25 mouse cellular contexts compared by ENCODE assay signal in the genomic region with DNA sequence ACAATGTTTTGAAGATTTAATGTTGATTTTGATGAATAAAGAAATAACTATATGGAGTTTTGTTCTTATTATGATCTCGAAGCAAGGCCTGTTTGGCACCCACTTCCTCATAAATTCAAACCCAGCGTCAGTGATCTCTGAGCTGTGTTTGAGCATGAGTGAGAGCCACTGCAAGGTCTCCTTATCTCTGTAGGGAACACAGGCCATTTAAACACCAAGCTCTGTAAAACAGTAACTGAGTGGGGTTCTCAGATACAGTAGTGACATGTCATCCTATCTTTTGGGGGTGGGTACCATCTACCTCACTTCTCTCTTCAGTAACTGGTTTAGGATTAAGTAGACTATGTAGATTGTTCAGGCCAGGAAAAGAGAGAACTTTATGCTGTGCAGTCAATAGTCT.
"Had no signal": no experiment of that assay in that cellular context is flagged by ENCODE, and none has a peak within 500 bp of the region (broad histone marks: within the 10 kb centered on the region; RNA-seq: fewer than 3 reads in every experiment).

No protein-coding gene starts in this region.

- DNase-seq: gastrocnemius, postnatal 14 days; gastrocnemius, postnatal 36 days; heart, adult 11 months; heart, adult 2 months; heart, postnatal 14 days; heart, postnatal 36 days; kidney, adult 11 months; kidney, adult 2 months; kidney, adult 9 months; kidney, postnatal 25 days; kidney, postnatal 4 days; left cerebral cortex, postnatal 4 days; lung, adult 18-20 months had no signal

- H3K9ac ChIP-seq: heart, embryonic 13.5 days; heart, embryonic 15.5 days; hindbrain, embryonic 14.5 days; kidney, embryonic 15.5 days; limb, embryonic 13.5 days; limb, embryonic 15.5 days had no signal

- H3K9me3 ChIP-seq: heart, embryonic 13.5 days; heart, embryonic 15.5 days; kidney, embryonic 15.5 days; limb, embryonic 13.5 days; limb, embryonic 15.5 days had no signal

- H3K27ac ChIP-seq: heart, adult 2 months; heart, embryonic 13.5 days; heart, embryonic 15.5 days; hindbrain, embryonic 14.5 days; kidney, embryonic 15.5 days; kidney, postnatal 0 days; layer of hippocampus, adult 2 months; left cerebral cortex, adult 2 months; limb, embryonic 13.5 days; limb, embryonic 15.5 days had no signal

- H3K27me3 ChIP-seq: heart, embryonic 13.5 days; heart, embryonic 15.5 days; kidney, embryonic 15.5 days; limb, embryonic 13.5 days; limb, embryonic 15.5 days had no signal

- H3K4me1 ChIP-seq: heart, embryonic 13.5 days; heart, embryonic 15.5 days; kidney, embryonic 15.5 days; limb, embryonic 13.5 days; limb, embryonic 15.5 days had no signal

- ATAC-seq: hindbrain, embryonic 16.5 days; intestine, embryonic 16.5 days had no signal

- H3K36me3 ChIP-seq: heart, embryonic 13.5 days; heart, embryonic 15.5 days; kidney, embryonic 15.5 days; limb, embryonic 13.5 days; limb, embryonic 15.5 days had no signal

- H3K4me3 ChIP-seq: heart, adult 2 months; heart, embryonic 13.5 days; heart, embryonic 15.5 days; kidney, embryonic 15.5 days; layer of hippocampus, adult 2 months; left cerebral cortex, adult 2 months; limb, embryonic 13.5 days; limb, embryonic 15.5 days had no signal

- H3K4me2 ChIP-seq: heart, embryonic 11.5 days; heart, embryonic 13.5 days; heart, embryonic 15.5 days; hindbrain, embryonic 14.5 days; kidney, embryonic 15.5 days; limb, embryonic 13.5 days; limb, embryonic 15.5 days had no signal
